Mouse (Mus musculus) gastrocnemius, postnatal 25 days (tissue): ENCODE results near the gene Ago3. TPM values are rescaled to one million over a fixed set of nuclear protein-coding genes. Genes with fewer than 3 reads are reported as not detected.

Experiments
- total RNA-seq, 2 experiments: library from RNA; stranded (reverse); gene quantifications; 1 replicate in 1 of 2; 2 replicates in 1 of 2; pipeline ENCODE4 v1.2.3; 2021

Ago3 gene
- total RNA-seq, 2 experiments from 2014 or later = 10.5 TPM

Other genes with a start within 250 kb of the Ago3 start
- gene Thrap3, start 226.8 kb downstream of the Ago3 start, total RNA-seq = 10 to 100 TPM; 90.9 to 92.4 TPM
- 100 to 1,000 TPM; 166 to 187 TPM for gene Map7d1, start 173.2 kb downstream of the Ago3 start, total RNA-seq
- gene Trappc3, start 167.2 kb downstream of the Ago3 start, total RNA-seq = 10 to 100 TPM; 18.0 to 21.0 TPM
- gene Col8a2, start 142.8 kb downstream of the Ago3 start, total RNA-seq = 1 to 10 TPM in 1 of 2 experiments, under 1 TPM in 1; 0.96 to 3.9 TPM
- 1 to 10 TPM; 7.4 to 8.4 TPM for gene Adprhl2, start 107.9 kb downstream of the Ago3 start, total RNA-seq
- under 1 TPM; 0.31 to 0.88 TPM for gene Tekt2, start 103.9 kb downstream of the Ago3 start, total RNA-seq
- gene Ago1, start 39.0 kb upstream of the Ago3 start, total RNA-seq = 1 to 10 TPM; 5.6 to 6.8 TPM
- gene Ago4, start 103.9 kb upstream of the Ago3 start, total RNA-seq = 1 to 10 TPM; 4.4 to 5.1 TPM
- 1 to 10 TPM in 1 of 2 experiments, under 1 TPM in 1; 0.61 to 1.1 TPM for gene Clspn, start 127.4 kb upstream of the Ago3 start, total RNA-seq
- 10 to 100 TPM; 14.3 to 17.8 TPM for gene 5730409E04Rik, start 180.3 kb upstream of the Ago3 start, total RNA-seq
- gene Psmb2, start 248.1 kb upstream of the Ago3 start, total RNA-seq = 10 to 100 TPM; 79.9 to 90.5 TPM